Comparison of ENCODE assay signal across 22 mouse cellular contexts in genomic region chr2:143795858-143796257, GRCm38 (mm10).
DNase-seq lines count a peak whose midpoint lies in the region; ATAC-seq and TF ChIP-seq lines count a peak whose summit lies in the region.
"Had no signal": no experiment of that assay in that cellular context is flagged by ENCODE, and none has a peak within 500 bp of the region (broad histone marks: within the 10 kb centered on the region; RNA-seq: fewer than 3 reads in every experiment).

No protein-coding gene starts in this region.

- no peaks in the 10 kb centered on the region for H3K4me1 ChIP-seq in cerebellum, adult 2 months (ENCODE audit: control insufficient read depth, insufficient read depth, low read length)
- H3K4me1 ChIP-seq: embryonic facial prominence, embryonic 13.5 days; forebrain, embryonic 13.5 days; heart, embryonic 10.5 days; hindbrain, embryonic 12.5 days had no signal

- ATAC-seq in frontal cortex, adult (ENCODE audit: low TSS enrichment): peak; percentile 89
- ATAC-seq: forebrain, embryonic 13.5 days; hindbrain, embryonic 16.5 days; inflammation-experienced regulatory T-cells, adult 6 months had no signal

- DNase-seq in frontal cortex, postnatal 10 days (ENCODE audit: low spot score in 2 of 2): no peak
- DNase-seq in layer of hippocampus, adult 8-10 months (ENCODE audit: low spot score in 2 of 2): peak; percentile 26 to 39
- no peak for DNase-seq in layer of hippocampus, postnatal 10 days (ENCODE audit: low spot score in 2 of 2)
- DNase-seq in right cerebral cortex, postnatal 14 days: peak; percentile 14
- DNase-seq in right cerebral cortex, postnatal 25 days: no peak
- DNase-seq in telencephalon, adult 2 months (ENCODE audit: low read depth, low spot score): peak; percentile 48
- no peak for DNase-seq in cerebellum, adult 2 months
- DNase-seq: adrenal gland, adult 2 months; adrenal gland, postnatal 25 days; cerebellum, adult 11 months; cerebellum, adult 9-10 months; cerebellum, postnatal 25 days; gastrocnemius, postnatal 14 days; heart, postnatal 10 days; heart, postnatal 4 days had no signal

- TF ChIP-seq POLR2A in cerebellum, adult 2 months (IDR thresholded peaks at IDR 0.05; ENCODE audit: borderline replicate concordance, insufficient read depth, low read length): no peak

- WGBS in cerebellum, adult 2 months: 91% methylated on average over 4 of the region's 4 CpGs

- no peak for TF ChIP-seq CTCF in cerebellum, adult 2 months (IDR thresholded peaks at IDR 0.05; ENCODE audit: borderline replicate concordance, insufficient read depth, low read depth, low read length)

- H3K27me3 ChIP-seq in cerebellum, adult 2 months (ENCODE audit: control insufficient read depth, insufficient read depth, low read length): no peaks in the 10 kb centered on the region
- H3K27me3 ChIP-seq: embryonic facial prominence, embryonic 13.5 days; forebrain, embryonic 13.5 days; hindbrain, embryonic 12.5 days had no signal

- no peak overlapping the region for H3K4me3 ChIP-seq in cerebellum, adult 2 months (replicated peaks; ENCODE audit: insufficient read depth, low read depth, low read length)
- H3K4me3 ChIP-seq: embryonic facial prominence, embryonic 13.5 days; forebrain, embryonic 13.5 days; heart, embryonic 10.5 days; hindbrain, embryonic 12.5 days had no signal

- no peak overlapping the region for H3K27ac ChIP-seq in cerebellum, adult 2 months (ENCODE audit: insufficient read depth, low read length)
- H3K27ac ChIP-seq: embryonic facial prominence, embryonic 13.5 days; forebrain, embryonic 13.5 days; heart, embryonic 10.5 days; hindbrain, embryonic 12.5 days had no signal

Comparison
In these comparisons a context has a peak if more than half of its experiments do, and no peak if none do; other contexts are left out.
1. DNase-seq: peak in layer of hippocampus, adult 8-10 months (2 of 2), right cerebral cortex, postnatal 14 days (single experiment) and telencephalon, adult 2 months (single experiment); none in frontal cortex, postnatal 10 days (0 of 2), layer of hippocampus, postnatal 10 days (0 of 2), right cerebral cortex, postnatal 25 days (single experiment) and cerebellum, adult 2 months (0 of 2).